Mouse (Mus musculus) midbrain, postnatal 0 days (tissue): ENCODE data around the gene Tbc1d5. TPM values are rescaled to one million over a fixed set of nuclear protein-coding genes. Genes with fewer than 3 reads are reported as not detected.

ENCODE experiments used
- ATAC-seq: fragments of 200-750 bp; cut with Nextera tagmentation; 2 replicates; pipeline ENCODE4 v1.8.0; 2017; ENCODE audit warnings: moderate number of reproducible peaks, mild to moderate bottlenecking, moderate TSS enrichment, moderate library complexity; ENCODE audit not compliant: low FRiP score
- DNase-seq: peaks from one replicate; pipeline ENCODE4 v3.0.0-alpha.2; 2015; ENCODE audit warnings: low spot score
- H3K27ac ChIP-seq: fragments of 300-500 bp; sonication (generic); 2 replicates; pipeline ENCODE4 v1.5.1; 2014; ENCODE audit warnings: low read depth, mild to moderate bottlenecking, low read length, mixed read lengths
- H3K27me3 ChIP-seq: fragments of 300-500 bp; sonication (generic); 2 replicates; pipeline ENCODE4 v1.6.1; 2014; ENCODE audit warnings: low read length, control low read depth, mixed read lengths; ENCODE audit not compliant: insufficient read depth
- H3K36me3 ChIP-seq: fragments of 300-500 bp; sonication (generic); 2 replicates; pipeline ENCODE4 v1.6.1; 2014; ENCODE audit warnings: low read length, control low read depth, mixed read lengths; ENCODE audit not compliant: insufficient read depth
- H3K4me1 ChIP-seq: fragments of 300-500 bp; sonication (generic); 2 replicates; pipeline ENCODE4 v1.6.1; 2014; ENCODE audit warnings: mild to moderate bottlenecking, control low read depth, antibody characterized with exemption, low read length, mixed read lengths; ENCODE audit not compliant: insufficient read depth
- H3K4me2 ChIP-seq: fragments of 300-500 bp; sonication (generic); 2 replicates; pipeline ENCODE4 v1.6.1; 2014; ENCODE audit warnings: low read depth, mild to moderate bottlenecking, low read length, mixed read lengths; ENCODE audit not compliant: poor library complexity, severe bottlenecking
- H3K4me3 ChIP-seq: fragments of 300-500 bp; sonication (generic); 2 replicates; pipeline ENCODE4 v1.5.1; 2014; ENCODE audit warnings: low read depth, mild to moderate bottlenecking, low read length, moderate library complexity
- H3K9ac ChIP-seq: fragments of 300-500 bp; sonication (generic); replicated peaks from 2 replicates; pipeline ENCODE4 v1.6.1; 2014; ENCODE audit warnings: mild to moderate bottlenecking, low read length, moderate library complexity, mixed read lengths; ENCODE audit not compliant: poor library complexity, severe bottlenecking
- H3K9me3 ChIP-seq: fragments of 300-500 bp; sonication (generic); 2 replicates; pipeline ENCODE4 v1.6.1; 2016; ENCODE audit warnings: low read length, control low read depth
- CTCF ChIP-seq: IDR thresholded peaks from 2 replicates; pipeline ENCODE4 v1.5.1; 2016; ENCODE audit warnings: antibody characterized with exemption, mild to moderate bottlenecking
- WGBS: fragments of 180-500 bp; shearing (Covaris S2); extraction: QIAGEN DNeasy Blood & Tissue Kit; methylation state at CpG from one replicate; pipeline ENCODE4 v1.1.7; 2014; 5-methylcytosine and 5-hydroxymethylcytosine counted together
- polyA plus RNA-seq: library from polyadenylated mRNA; unstranded; fragments of >200 nt; fragmentation: Nextera tagmentation; extraction: Ambion mirVana; gene quantifications from 2 replicates; pipeline ENCODE4 v1.2.1, GENCODE M21; 2015
- total RNA-seq: library from RNA; depleted of rRNA; stranded (reverse); fragments of >200 nt; gene quantifications from 2 replicates; pipeline ENCODE4 v1.2.3, GENCODE M21; 2014

The Tbc1d5 gene
- total and polyA plus RNA-seq, 2 experiments from 2014 or later, result 5.7 to 20.3 TPM

DNA sequence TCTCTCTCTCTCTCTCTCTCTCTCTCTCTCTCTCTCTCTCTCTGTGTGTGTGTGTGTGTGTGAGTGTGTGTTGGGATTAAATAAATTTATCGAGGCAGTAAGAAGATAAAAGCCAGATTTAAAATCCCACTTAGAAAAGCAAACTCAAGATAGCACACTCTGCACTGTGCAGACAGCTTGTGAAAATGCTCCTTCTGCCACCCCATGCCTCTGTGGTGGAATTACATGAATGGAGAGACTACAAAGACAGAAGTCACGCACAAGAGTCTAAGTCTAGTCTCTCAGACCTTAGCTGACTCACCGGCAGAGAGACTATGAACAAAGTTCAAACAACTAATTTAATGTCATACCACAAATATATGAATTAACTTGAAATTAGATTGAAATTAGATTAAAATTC is 403.9 kb downstream of the Tbc1d5 start:
- Histone ChIP-seq H3K36me3 (no peaks in the 10 kb centered on the region), H3K4me1 (no peaks in the 10 kb centered on the region), H3K4me2 (no peak overlapping the region), H3K27me3 (no peaks in the 10 kb centered on the region), H3K9me3 (no peaks in the 10 kb centered on the region), H3K27ac (no peak overlapping the region), H3K4me3 (no peak overlapping the region), H3K9ac (no peak overlapping the region)
- peak; percentile 71 for TF ChIP-seq CTCF
- ATAC-seq (0 out of 2 replicates have a peak, but pooled peaks have one; percentile 73), DNase-seq (peak; percentile 55)
- WGBS, result 63% methylated on average over 3 of the region's 3 CpGs

DNA sequence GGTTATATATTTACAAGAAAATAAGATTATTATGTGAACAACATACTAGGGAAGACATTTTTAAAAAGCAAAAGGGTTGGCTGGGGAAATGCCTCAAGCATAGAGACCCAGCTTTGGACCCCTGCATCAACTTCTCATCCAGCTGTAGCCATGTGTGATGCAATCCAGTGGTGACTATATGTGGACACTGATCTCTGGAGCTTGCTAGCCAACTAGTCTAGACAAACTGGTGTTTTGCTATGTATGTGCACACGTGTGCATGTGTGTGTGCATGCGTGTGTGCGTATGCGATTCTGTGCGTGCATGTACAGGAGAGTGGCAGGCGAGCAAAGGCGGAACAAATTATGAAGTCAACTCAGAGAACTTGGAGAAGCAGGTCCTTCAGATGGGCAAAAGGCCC is 414.8 kb downstream of the Tbc1d5 start:
- H3K9me3 ChIP-seq, result no peaks in the 10 kb centered on the region
- H3K4me3 ChIP-seq, result no peak overlapping the region
- H3K9ac ChIP-seq, result no peak overlapping the region
- H3K27ac ChIP-seq, result no peak overlapping the region
- no peak for ATAC-seq
- TF ChIP-seq CTCF, result no peak
- no peaks in the 10 kb centered on the region for H3K27me3 ChIP-seq
- WGBS, result 96% methylated on average over 7 of the region's 7 CpGs
- DNase-seq, result no peak
- no peak overlapping the region for H3K4me2 ChIP-seq
- no peaks in the 10 kb centered on the region for H3K36me3 ChIP-seq
- no peaks in the 10 kb centered on the region for H3K4me1 ChIP-seq

DNA sequence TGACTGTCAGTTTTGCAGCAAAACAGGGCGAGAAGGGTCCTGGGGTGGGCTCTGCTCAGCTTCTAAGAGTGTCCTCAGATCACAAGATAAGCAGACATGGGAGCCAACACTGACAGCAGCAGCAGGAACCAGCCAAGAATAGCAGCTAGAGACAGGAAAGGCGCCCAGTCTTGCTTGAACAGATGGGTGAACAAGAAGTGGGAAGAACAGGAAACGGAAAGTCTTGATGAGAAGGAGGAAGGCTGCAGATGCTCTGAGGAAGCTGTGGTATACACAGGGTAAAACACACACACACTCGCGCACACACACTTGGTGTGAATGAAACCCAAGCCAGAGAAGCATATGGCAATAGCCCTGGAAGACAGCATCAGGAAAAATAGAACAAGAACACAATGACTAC is 415.7 kb downstream of the Tbc1d5 start:
- Histone ChIP-seq H3K9ac (no peak overlapping the region), H3K4me3 (no peak overlapping the region), H3K4me1 (no peaks in the 10 kb centered on the region), H3K4me2 (no peak overlapping the region), H3K9me3 (no peaks in the 10 kb centered on the region), H3K36me3 (no peaks in the 10 kb centered on the region), H3K27ac (no peak overlapping the region), H3K27me3 (no peaks in the 10 kb centered on the region)
- 87% methylated on average over 5 of the region's 5 CpGs for WGBS
- no peak for ATAC-seq
- no peak for TF ChIP-seq CTCF
- no peak for DNase-seq

DNA sequence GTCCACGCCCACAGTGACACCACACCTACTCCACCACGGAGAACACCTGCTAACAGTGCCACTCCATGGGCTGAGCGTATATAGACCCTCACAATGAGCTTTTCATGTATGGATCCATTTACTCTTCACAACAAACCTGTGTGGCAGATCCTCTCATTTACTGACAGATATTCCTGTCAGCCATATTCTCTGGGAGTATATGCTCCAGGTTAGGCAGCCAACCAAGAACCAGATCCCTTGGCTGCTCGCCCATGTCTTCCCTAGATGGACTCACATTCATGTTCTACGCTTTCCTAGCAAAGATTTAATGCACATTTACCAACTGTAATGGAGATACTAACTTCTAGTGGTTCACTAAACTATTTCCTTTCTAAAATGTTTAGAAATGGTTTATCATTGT is 416.9 kb downstream of the Tbc1d5 start:
- no peaks in the 10 kb centered on the region for H3K27me3 ChIP-seq
- ATAC-seq, result no peak

DNA sequence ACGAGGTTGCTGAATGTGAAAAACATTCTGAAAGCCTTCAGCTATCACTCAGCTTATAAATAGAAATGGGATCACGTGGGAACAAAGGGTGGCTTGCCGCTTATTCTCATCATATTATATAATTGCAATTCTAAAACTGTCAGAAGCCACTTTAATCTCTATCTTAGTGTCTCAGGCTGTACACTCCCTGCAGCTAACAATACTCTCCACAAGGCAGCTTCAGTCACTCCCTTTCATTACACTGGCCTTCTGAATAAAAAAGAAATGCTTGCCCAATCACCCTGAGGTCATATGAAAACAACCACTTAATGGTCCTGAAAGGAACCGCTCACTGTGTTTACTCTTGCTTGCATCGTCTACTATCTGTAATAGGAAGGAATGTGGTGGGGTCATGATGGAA is 418.1 kb downstream of the Tbc1d5 start:
- Histone ChIP-seq H3K4me3 (no peak overlapping the region), H3K9me3 (no peaks in the 10 kb centered on the region), H3K4me1 (no peaks in the 10 kb centered on the region), H3K27me3 (no peaks in the 10 kb centered on the region), H3K4me2 (no peak overlapping the region), H3K36me3 (peaks cover 4% of the 10 kb centered on the region; the same call in 1 of the 2 replicates), H3K9ac (no peak overlapping the region), H3K27ac (no peak overlapping the region)
- TF ChIP-seq CTCF, result no peak
- WGBS, result 26% methylated on average over 5 of the region's 5 CpGs
- DNase-seq (peak; percentile 13), ATAC-seq (no peak)

More for the DNA sequence above, 416.9 kb downstream of the Tbc1d5 start:
- TF ChIP-seq CTCF, result no peak
- H3K4me3 ChIP-seq, result no peak overlapping the region
- DNase-seq, result no peak
- no peak overlapping the region for H3K4me2 ChIP-seq
- H3K4me1 ChIP-seq, result no peaks in the 10 kb centered on the region
- H3K9me3 ChIP-seq, result no peaks in the 10 kb centered on the region
- WGBS, result 90% methylated on average over 5 of the region's 5 CpGs
- no peak overlapping the region for H3K9ac ChIP-seq
- no peaks in the 10 kb centered on the region for H3K36me3 ChIP-seq
- H3K27ac ChIP-seq, result no peak overlapping the region

DNA sequence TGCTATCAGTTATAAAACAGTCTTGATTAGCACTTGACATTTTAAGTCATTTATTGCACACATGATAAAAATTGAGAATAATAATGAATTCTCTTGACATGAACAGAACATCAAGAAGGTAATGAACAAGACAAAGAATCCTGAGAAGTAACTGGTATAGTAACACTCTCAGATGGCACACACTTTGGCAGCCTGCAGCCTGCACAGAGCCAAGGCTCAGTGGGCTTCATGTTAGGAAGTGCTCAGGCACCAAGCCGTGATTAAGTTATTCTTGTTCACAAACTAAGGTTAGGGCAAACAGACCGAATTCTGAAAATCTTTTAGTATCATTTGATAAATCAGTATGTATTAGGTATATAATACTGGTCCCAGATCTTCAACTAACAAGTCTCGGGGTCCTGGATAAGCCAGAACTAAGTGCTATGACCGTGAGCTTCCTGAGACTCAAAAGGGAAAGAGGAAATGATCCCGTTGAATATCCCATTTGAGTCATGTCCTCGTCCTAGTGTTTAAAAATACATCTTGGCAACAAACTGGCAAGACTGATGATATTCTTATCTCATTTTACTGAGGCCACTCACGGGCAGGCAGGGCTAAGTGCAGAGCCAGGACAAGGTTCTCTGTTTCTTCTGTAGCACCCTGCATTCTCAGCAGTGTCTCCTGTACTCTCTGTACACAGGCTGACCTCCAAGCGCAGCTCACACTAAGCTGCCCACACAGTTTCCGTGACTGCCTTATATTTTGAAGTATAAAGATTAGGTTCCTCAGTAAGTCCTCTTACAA is 425.6 kb downstream of the Tbc1d5 start:
- peaks cover 4% of the 10 kb centered on the region; the same call in 1 of the 2 replicates for H3K36me3 ChIP-seq
- TF ChIP-seq CTCF, result no peak
- DNase-seq, result no peak
- no peaks in the 10 kb centered on the region for H3K4me1 ChIP-seq
- no peaks in the 10 kb centered on the region for H3K9me3 ChIP-seq
- H3K4me2 ChIP-seq, result no peak overlapping the region
- H3K27ac ChIP-seq, result no peak overlapping the region
- H3K9ac ChIP-seq, result no peak overlapping the region
- H3K27me3 ChIP-seq, result no peaks in the 10 kb centered on the region
- WGBS, result 82% methylated on average over 9 of the region's 9 CpGs
- no peak for ATAC-seq
- no peak overlapping the region for H3K4me3 ChIP-seq
